Mouse (Mus musculus) cerebellum, adult (tissue): Measurements from ENCODE around the gene Ppp1r35.
A peak's percentile ranks its signal among the peaks of the same experiment; 100 is the strongest.

ENCODE experiments used
- ATAC-seq: cut with Nextera tagmentation; 2 replicates; pipeline ENCODE4 v1.9.2; 2017; ENCODE audit warnings: mild to moderate bottlenecking, moderate library complexity, mixed read lengths; ENCODE audit not compliant: insufficient number of reproducible peaks, low FRiP score, low TSS enrichment

Gene Ppp1r35

DNA sequence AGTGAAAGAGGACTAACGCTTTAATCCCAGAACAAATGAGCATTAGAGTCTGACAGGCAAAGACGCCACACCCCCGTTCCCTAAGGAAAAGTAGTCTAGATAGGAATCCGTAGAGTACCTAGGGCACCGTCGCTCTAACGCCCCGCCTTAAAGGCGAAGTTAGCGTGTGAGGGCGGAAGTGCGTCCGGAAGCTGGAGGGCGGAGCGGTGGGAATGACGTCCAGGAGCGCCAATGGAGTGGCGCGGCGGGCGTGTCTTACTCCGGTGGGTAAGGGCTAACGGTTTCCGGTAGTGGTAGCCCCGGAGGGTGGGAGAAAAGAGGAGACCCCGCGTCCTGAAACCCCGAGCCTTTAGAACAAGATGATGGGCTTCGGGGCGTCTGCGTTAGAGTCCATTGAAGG, at the start of gene Ppp1r35:
TSS of gene Ppp1r35 (plus strand) at position 215 of the 400 bp plus-strand sequence.
- peak; percentile 93 for ATAC-seq

DNA sequence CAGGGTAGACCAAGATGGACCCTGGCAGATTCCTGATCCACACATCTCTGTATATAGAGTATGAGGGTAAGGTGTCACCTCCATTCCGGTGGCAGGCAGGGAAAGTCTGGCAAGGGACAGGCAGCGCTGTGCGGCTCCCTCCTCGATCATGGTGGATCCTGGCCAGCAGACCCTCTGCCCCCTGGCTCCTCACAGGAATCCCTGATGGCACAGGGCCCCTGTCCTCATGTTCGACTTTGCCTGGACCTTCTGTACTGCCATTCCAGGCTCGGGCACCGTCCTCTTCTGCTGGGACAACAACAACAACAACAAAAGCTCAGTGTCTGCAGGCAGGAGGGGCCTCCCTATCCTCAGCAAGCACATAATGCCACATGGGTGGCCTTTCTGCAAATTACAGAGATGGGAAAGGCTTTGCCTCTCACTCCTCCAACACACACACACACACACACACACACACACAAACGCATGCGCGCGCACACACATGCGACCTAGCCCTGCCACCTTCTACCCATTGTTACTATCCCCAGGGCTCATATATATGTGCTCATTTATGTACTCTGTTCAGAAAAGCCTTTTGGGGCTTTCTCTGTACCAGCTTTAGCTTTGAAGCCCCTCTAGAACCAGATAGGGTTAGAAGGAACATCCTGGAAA, 44.9 kb upstream of the Ppp1r35 start:
- no peak for ATAC-seq

DNA sequence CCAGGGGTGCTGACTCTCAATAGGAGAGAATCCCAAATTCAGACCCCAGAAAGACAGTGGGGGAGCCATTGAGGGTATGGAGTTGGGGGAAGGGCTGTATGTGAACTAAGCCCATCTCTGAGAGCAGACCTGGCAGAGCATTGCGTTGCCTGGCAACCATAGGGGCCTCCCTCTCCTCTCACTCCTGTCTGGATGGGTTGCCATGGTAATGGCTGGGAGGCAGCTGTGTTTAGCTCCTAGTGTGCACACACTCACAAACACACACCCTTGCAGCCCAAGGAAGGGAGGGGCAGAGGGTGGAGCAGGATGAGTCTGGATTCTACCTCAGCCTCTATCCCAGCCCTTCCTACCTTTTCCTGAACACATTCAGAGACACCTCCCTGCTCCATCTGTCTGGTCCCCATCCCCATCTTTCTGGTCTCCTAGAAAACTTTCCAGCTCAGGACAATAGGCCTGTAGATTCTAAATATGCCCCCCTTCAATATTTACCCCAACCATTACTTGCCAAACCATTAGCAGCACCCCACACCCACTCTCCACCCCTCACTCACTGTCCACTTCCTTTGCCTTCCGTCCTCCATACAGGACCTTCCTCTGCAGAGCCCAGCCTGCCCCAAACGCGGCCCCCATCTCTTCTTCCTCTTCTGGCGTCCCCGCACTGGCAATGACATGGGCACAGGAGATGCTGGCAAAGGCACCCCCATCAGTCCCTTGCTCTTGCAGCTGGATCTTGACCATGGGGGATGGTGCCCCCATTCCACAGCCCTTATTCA, 44.2 kb upstream of the Ppp1r35 start:
- ATAC-seq = no peak

DNA sequence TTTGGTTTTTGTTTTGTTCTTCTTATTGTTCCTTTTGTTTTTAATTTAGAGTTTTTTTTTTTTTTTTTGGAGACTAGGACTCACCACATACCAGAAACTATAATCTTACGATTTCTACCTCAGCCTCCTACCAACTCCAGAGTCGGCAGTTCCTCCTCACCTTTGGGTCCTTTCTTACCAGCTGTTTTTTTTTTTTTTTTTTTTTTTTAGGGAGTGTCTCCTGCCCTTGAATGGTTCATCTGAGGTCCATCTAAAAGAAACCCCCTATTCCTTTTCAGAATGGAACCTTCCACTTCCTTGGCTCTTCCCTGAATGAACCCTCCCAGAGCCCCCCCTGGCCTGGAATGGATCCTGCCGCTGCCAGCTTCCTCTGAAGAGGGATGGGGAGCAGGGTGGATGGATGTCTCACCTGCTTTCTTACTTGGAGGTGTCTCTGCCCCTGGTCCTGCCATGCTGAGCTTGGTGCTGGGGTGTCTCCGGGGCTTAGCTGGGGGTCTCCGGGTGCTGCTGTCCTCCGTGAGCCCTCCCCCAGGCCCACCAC, 41.2 kb upstream of the Ppp1r35 start:
- ATAC-seq = no peak

DNA sequence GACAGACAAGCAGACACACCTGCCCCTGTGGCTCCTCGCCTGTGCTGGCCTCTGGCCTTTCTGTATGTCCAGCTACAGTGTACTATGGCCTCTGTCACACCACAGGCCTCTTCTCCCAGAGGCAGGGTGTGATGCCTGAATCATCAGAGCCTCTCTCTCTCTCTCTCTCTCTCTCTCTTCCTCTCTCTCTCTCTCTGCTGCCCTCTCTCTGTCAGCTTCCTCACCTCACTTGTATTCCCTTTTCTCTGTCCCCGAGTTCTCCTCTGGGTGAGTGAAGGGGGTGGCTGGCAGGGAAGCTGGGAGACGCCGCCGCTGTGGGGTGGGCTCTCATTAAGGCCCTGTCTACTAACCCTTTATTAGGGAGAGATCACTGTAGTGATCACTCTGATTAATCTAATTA, 40.1 kb upstream of the Ppp1r35 start:
- ATAC-seq = no peak

DNA sequence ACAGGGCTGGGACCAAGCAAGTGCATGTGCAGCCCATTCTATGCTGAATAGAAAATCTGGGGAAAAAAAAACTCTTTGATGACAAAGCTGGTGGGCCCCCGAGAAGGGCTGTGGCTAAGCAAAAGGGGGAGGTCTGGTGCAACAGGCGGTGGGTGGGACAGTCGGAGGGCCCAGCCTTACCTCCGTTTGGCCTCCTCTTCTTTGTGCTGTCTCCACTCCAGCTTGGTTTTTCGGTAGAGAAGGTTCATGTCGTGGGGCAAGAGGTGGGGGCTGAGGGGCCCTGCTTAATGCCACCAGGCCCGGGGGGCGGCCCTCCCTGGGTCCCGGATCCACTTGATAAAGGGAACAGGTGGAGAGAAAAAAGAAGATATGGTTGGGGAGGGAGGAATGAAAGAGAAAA, 39.2 kb upstream of the Ppp1r35 start:
- ATAC-seq = no peak

DNA sequence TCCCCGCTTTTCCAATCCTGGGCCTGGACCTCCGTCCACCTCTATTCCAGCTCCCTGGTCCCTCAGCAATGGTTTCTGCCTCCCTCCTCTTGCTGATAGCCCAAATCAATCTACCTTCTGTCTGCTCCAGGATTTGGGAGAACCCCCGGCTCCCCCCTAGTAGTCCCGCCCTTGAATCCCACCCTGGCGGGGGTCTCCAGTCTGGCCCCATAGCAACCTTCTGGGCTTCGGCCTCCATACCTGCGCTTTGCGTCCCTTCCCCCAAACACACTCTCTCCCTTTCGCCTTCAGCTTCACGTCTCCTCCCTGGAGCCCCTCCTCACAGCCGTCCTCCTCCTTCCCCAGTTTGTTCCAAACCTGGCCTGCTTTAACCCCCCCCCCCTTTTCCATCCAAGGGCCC, 38.1 kb upstream of the Ppp1r35 start:
- 0 out of 2 replicates have a peak, but pooled peaks have one; percentile 3 for ATAC-seq

DNA sequence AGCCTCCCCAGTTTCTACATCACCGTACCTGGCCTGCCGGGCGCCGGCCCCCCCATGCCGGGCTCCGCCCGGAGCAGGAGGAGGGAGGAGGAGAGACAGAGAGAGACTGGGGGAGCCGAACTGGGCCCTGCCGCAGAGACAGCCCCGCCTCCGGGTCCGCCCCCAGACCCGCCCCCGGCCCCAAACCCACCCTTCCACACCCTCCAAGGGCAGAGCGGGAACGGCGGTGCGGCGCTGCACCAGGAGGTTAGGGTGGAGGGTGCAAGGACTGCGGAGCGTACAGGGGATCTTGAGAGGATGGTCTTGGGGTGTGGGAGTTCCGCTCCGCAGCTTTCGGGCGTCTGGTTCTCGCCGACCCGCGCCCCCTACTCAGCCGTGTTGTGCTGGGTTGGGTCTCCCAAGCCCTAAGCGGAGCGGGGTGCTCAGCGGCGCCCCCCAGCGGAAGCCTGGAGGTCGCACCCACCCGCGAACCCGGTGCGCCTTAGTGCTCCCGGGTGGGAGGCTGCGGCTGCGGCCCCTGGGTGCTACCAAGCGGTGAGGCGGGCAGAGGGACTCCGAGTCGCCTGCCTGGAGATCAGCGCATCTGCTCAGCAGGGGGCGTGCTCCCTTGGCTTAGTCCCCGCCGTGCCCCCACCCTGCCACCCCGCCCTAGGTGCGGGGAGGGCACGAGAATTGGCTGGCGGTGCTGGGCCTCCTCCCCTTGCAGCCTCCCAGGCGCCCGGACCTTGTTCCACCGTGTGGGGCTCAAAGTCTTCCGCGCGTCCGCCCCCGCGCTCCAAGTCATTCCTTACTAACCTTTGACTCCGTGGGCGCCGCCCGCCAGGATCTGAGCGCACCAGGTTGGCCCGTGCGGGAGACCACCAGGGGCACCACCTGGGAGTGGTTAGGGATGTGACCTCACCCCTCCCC, 37.4 kb upstream of the Ppp1r35 start, which contains the start of gene Nyap1:
TSS of gene Nyap1 (minus strand) at position 585 of the 909 bp plus-strand sequence.
- peak; percentile 53 for ATAC-seq

DNA sequence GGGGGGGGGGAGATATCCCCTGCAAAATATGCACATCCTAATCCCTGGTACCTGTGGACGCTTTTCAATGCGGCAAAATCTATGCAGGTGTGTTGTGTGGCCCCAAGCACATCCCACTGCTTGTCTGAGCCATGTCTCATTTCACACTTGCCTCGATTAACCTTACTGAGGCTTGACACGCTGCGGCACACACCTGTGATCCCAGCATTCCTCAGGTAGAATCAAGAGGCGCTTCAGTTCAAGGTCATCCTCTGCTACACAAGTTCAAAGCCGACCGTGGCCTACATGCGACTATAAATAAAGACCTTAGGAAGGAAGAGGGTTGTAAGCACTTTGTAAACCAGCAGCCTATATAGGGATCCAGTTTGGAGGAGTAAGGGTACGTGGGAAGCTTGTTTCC, 36.6 kb upstream of the Ppp1r35 start:
- ATAC-seq = no peak

DNA sequence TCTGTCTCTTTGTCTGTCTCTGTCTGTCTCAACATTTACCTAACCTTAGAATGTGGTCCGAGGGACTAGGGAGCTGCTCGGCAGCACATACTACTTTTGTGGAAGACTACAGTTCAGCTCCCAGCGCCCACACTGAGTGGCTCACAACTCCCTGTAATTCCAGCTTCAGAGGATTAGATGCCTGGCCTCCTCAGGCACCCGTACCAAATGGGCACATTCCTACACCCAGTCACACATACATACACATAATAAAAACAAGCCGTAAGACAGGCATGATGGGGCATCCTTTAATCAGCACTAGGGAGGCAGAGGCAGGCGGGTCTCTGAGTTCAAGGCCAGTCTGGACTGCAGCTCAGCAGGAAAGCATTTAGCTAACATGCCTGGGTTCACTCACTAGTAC, 35.8 kb upstream of the Ppp1r35 start:
- no peak for ATAC-seq

DNA sequence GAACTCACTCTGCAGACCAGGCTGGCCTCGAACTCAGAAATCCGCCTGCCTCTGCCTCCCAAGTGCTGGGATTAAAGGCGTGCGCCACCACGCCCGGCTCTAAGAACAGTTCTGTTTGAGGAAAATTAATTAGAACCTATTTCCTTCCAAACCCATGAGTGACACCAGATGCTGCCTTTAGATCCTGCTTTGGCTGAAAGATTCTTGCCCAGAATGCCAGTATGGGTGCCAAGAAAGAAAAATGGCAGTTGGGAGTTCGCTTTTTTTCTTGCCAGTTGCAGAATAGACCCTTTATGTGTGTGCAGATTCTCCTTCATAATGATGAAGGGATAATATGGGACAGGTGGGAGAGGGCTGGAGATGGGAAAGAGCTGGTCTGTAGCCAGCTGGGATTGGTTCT, 34.5 kb upstream of the Ppp1r35 start:
- no peak for ATAC-seq

DNA sequence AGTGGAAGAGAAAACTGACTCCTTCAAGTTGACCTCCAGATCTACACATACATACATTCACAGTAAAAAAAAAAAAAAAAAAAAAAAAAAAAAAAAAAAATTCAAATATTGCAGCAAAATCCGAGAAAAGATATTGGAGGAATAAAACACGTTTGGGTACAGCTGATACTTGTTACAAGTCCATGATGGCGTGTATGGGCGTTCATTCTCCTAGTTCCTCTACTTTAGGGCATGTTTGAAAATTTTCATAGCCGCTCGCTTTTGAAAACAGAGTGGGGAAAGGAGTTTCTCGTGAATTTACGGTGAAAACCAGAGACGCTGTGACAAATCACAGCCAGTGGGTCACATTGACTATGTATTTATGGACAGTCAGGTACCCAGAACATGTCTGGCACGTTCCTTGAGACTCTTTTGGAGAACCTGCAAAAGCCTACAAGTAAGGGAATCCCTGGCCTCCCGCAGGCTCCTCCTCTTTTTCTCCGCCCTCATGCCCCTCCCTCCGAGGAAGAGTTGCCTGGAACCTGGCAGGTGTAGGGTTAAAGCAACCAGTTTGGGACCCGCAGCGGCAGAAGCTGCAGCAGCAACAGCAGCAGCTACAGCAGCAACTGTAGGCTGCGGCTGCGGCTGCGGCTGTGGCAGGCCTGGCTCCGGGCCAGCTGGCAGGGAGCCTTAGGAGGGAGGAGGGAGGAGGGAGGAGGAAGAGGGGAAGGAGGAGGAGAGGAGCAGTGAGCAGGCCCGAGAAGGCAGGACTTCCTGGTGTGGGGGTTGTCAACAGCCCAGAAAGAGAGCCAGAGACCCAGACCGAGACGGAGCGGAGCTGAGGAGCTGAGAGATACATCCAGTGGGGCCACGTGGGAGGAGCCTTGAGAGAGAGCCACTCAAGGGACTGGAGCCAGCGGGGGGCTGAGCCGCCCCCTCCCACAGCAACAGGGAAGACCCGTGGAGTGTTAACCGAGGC, 33.2 kb upstream of the Ppp1r35 start, which contains the start of gene Tsc22d4:
TSS of gene Tsc22d4 (plus strand) at position 517 of the 958 bp plus-strand sequence.
- peak; percentile 62; the same call in 1 of the 2 replicates for ATAC-seq

DNA sequence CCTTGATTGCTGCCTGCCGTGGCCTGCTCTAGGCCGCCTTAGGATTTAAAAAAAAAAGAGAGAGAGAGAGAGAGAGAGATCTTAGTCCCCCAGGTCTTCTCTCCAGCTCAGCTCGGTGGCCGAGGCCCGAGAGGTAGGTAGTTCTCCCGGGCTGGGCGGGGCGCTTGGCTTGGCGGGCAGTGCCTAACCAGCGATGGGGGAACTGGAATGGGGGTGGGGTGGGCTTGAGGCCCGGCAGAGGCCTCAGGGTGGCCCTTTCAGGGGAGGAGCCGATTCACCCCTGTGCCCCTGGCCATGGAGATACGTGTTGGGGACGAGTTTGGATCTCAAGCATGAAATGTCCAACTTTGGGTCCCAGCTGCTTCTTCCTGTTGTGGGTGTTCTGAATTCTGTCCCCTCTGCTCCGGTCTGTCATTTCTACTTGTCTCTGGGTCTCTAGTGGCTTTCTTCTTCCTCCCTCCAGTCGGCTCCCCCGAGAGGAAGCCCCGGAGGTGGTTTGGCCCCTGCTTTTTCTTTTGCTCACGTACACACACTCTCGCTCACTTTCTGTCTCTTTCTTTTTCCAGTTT, 32.3 kb upstream of the Ppp1r35 start:
- no peak for ATAC-seq

DNA sequence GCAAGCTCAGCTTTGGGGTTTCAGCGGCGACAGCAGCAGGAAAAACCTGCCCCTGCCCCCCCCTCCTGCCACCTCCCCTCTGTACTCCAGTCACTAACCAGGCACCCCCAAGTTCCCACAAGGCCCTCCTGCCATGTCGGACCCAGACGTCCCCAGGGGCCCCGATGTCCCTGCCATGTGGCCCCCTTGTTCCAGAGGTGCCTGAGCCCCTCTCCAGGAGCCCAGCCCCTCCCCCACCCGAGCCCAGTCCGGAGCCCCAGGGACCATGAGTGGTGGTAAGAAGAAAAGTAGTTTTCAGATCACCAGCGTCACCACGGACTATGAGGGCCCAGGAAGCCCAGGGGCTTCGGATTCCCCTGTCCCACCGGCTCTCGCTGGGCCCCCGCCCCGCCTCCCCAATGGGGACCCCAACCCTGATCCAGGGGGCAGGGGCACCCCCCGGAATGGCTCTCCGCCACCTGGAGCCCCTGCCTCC, 31.8 kb upstream of the Ppp1r35 start:
- ATAC-seq = no peak

DNA sequence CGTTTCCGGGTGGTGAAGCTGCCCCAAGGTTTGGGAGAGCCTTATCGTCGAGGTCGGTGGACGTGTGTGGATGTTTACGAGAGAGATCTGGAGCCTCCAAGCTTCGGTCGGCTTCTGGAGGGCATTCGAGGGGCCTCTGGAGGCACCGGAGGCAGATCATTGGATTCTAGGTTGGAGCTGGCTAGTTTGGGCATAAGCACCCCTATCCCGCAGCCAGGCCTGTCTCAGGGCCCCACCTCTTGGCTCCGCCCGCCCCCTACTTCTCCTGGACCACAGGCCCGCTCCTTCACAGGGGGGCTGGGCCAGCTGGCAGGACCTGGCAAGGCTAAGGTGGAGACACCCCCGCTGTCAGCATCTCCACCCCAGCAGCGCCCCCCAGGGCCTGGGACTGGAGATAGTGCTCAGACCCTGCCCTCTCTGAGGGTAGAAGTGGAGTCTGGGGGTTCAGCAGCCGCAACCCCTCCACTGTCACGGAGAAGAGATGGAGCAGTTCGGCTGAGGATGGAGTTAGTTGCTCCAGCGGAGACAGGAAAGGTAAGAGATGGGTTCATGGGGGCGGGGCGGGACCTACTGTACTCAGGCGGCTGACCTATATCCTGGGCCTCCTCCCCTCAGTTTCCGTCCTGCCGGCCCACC, 31.2 kb upstream of the Ppp1r35 start:
- peak; percentile 32; the same call in 1 of the 2 replicates for ATAC-seq

DNA sequence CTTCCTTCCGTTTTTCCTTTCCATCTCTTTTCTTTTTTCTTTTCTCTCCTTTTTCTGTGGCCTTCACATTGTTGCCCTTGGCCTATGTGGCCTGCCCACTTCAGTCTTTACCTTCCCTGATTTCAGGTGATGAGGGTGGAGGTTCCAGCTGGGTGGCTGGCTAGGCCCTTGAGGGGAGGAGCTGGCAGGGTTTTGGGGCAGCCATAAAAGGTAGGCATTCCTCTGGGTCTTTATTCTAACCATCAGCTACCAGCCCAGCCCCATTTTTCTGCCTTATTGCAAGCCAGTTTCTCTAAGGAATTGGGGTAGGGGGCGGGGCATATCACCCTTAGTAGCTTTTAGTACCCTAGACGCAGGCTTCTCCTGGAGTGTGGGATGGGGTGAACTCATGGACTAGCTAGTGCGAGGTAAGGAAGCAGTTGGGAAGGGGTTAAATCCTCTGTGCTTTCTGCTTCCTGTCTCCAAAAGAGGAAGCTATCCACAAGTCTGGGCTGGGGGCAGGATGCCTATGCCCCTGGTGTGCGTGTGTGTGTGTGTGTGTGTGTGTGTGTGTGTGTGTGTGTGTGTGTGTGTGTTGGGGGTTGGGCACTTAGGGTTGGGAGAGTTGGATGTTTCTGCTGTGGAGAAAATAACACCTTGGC, 30.4 kb upstream of the Ppp1r35 start:
- ATAC-seq = no peak

DNA sequence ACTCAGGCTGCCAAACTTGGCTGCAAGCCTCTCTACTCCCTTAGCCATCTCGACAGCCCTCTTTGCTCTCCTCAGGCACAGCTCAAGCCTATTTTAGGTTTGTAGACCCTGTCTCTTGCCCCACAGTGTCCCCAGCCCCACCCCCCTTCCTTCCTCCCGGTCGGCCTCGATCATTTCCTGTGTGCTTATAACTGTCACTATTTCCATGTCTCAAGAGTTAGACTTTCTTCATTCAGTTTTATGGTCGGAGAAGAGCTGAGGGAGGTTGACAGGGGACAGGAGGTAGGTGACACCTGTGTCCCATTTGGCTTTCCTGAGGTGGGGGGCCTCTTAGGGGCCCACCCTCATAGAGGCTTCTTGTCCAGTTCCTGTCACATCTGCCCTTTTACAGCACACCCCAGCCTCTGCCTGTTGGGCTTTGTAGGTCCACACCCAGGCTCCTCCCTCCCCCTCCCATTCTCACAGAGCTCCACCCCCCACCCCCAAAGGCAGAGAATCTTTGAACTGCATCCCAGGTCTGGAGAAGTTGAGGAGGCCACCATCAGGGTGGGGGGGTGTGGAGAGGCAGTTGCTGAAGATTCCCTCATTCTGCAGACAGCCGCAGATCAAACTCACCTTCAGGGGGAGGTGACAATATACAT, 29.3 kb upstream of the Ppp1r35 start:
- ATAC-seq = no peak
